ENCODE assay signal across 25 mouse cellular contexts in the genomic region with DNA sequence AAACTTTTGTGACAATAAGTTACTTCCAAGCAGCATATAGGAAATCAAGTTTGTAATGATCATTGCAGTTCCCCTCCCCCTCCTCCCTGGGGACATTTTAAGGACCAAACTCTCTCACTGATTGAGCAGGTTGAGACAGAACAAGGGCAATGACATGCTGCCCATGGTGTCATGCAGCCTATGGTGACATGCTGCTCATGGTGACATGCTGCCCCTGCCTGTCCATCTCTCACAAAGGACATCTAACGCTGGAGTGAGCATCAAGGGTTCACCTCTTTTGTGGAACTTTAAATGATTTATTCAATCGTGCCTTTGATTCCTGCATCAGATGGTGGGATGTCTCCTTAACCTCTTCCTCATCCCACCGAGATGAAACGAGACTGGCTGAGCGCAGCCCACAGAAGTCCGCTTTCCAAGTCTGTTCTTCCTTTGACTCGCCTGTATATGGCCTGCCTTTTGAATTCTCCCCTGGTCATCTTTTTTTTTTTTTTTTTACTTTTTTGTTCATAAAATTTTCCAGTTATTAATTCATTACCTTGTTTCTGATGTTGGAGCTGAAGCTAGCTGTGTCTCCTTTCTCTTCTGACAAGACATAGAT.
DNase-seq lines count a peak whose midpoint lies in the region; ATAC-seq and TF ChIP-seq lines count a peak whose summit lies in the region.
"Had no signal": no experiment of that assay in that cellular context is flagged by ENCODE, and none has a peak within 500 bp of the region (broad histone marks: within the 10 kb centered on the region; RNA-seq: fewer than 3 reads in every experiment).

No protein-coding gene starts in this region.

- no peaks in the 10 kb centered on the region for H3K4me1 ChIP-seq in forebrain, embryonic 13.5 days
- H3K4me1 ChIP-seq in forebrain, embryonic 16.5 days (replicated peaks; ENCODE audit: control insufficient read depth, insufficient read depth, low read length): no peaks in the 10 kb centered on the region
- H3K4me1 ChIP-seq in midbrain, embryonic 15.5 days: no peaks in the 10 kb centered on the region
- no peaks in the 10 kb centered on the region for H3K4me1 ChIP-seq in midbrain, embryonic 13.5 days (replicated peaks)
- H3K4me1 ChIP-seq: embryonic facial prominence, embryonic 15.5 days; forebrain, embryonic 15.5 days had no signal

- no peak for TF ChIP-seq CTCF in brain, embryonic 14.5 days (IDR thresholded peaks at IDR 0.05; ENCODE audit: borderline replicate concordance, extremely low read depth, insufficient read depth, insufficient read length)

- TF ChIP-seq POLR2A in brain, embryonic 14.5 days (IDR thresholded peaks at IDR 0.05; ENCODE audit: borderline replicate concordance, extremely low read depth, insufficient read depth, insufficient read length, poor library complexity, severe bottlenecking): no peak

- H3K27me3 ChIP-seq in forebrain, embryonic 13.5 days: no peaks in the 10 kb centered on the region
- H3K27me3 ChIP-seq in forebrain, embryonic 16.5 days (replicated peaks; ENCODE audit: control insufficient read depth, insufficient read depth, low read length): no peaks in the 10 kb centered on the region
- H3K27me3 ChIP-seq in midbrain, embryonic 15.5 days (replicated peaks): no peaks in the 10 kb centered on the region
- no peaks in the 10 kb centered on the region for H3K27me3 ChIP-seq in midbrain, embryonic 13.5 days
- H3K27me3 ChIP-seq: CH12.LX; embryonic facial prominence, embryonic 13.5 days; embryonic facial prominence, embryonic 15.5 days; forebrain, embryonic 15.5 days; Patski had no signal

- no peak overlapping the region for H3K4me3 ChIP-seq in forebrain, embryonic 13.5 days
- no peak overlapping the region for H3K4me3 ChIP-seq in forebrain, embryonic 16.5 days (replicated peaks; ENCODE audit: low read length)
- H3K4me3 ChIP-seq in midbrain, embryonic 15.5 days: no peak overlapping the region
- H3K4me3 ChIP-seq in midbrain, embryonic 13.5 days (replicated peaks): no peak overlapping the region
- H3K4me3 ChIP-seq: embryonic facial prominence, embryonic 13.5 days; embryonic facial prominence, embryonic 15.5 days; erythroblast, embryonic 14.5 days; forebrain, embryonic 15.5 days had no signal

- 74% methylated on average over 7 of the region's 7 CpGs for WGBS in forebrain, embryonic 13.5 days
- WGBS in forebrain, embryonic 16.5 days: 83% methylated on average over 7 of the region's 7 CpGs
- WGBS in midbrain, embryonic 15.5 days: 76% methylated on average over 7 of the region's 7 CpGs
- 69% methylated on average over 7 of the region's 7 CpGs for WGBS in midbrain, embryonic 13.5 days

- no peak overlapping the region for H3K9ac ChIP-seq in forebrain, embryonic 13.5 days
- H3K9ac ChIP-seq in forebrain, embryonic 16.5 days (replicated peaks; ENCODE audit: low read depth, low read length): no peak overlapping the region
- H3K9ac ChIP-seq in midbrain, embryonic 15.5 days: no peak overlapping the region
- no peak overlapping the region for H3K9ac ChIP-seq in midbrain, embryonic 13.5 days (replicated peaks)
- H3K9ac ChIP-seq: embryonic facial prominence, embryonic 13.5 days; embryonic facial prominence, embryonic 15.5 days; forebrain, embryonic 15.5 days had no signal

- no peak overlapping the region for H3K27ac ChIP-seq in forebrain, embryonic 13.5 days
- no peak overlapping the region for H3K27ac ChIP-seq in forebrain, embryonic 16.5 days (ENCODE audit: low read length)
- H3K27ac ChIP-seq in midbrain, embryonic 15.5 days: no peak overlapping the region
- no peak overlapping the region for H3K27ac ChIP-seq in midbrain, embryonic 13.5 days
- H3K27ac ChIP-seq: embryonic facial prominence, embryonic 13.5 days; embryonic facial prominence, embryonic 15.5 days; forebrain, embryonic 15.5 days had no signal

- ATAC-seq in forebrain, embryonic 13.5 days: peak; percentile 41; the same call in 1 of the 2 replicates
- no peak for ATAC-seq in forebrain, embryonic 16.5 days
- ATAC-seq in midbrain, embryonic 15.5 days (replicated peaks): peak; percentile 70; the same call in 1 of the 2 replicates
- no peak for ATAC-seq in midbrain, embryonic 13.5 days
- ATAC-seq: activated CD4-positive, CD25-positive, alpha-beta regulatory T cell, adult 4 months; CD4-positive, CD25-positive, alpha-beta regulatory T cell, adult 4 months; forebrain, embryonic 15.5 days; Patski had no signal

- no peaks in the 10 kb centered on the region for H3K9me3 ChIP-seq in forebrain, embryonic 13.5 days (replicated peaks)
- no peaks in the 10 kb centered on the region for H3K9me3 ChIP-seq in forebrain, embryonic 16.5 days (ENCODE audit: control insufficient read depth, low read length)
- H3K9me3 ChIP-seq in midbrain, embryonic 15.5 days: no peaks in the 10 kb centered on the region
- H3K9me3 ChIP-seq in midbrain, embryonic 13.5 days: no peaks in the 10 kb centered on the region
- H3K9me3 ChIP-seq: embryonic facial prominence, embryonic 13.5 days; embryonic facial prominence, embryonic 15.5 days; forebrain, embryonic 15.5 days; G1E had no signal

- DNase-seq in brain, embryonic 14.5 days (ENCODE audit: low read depth): peak; percentile 37
- DNase-seq: adrenal gland, adult 8-10 months; adrenal gland, postnatal 14 days; adrenal gland, postnatal 36 days; B cell, adult 2 months; cerebellum, adult 11 months; cerebellum, adult 18-20 months; cerebellum, adult 8-10 months; cerebellum, adult 9-11 months; cerebellum, postnatal 14 days; cerebellum, postnatal 36 days; embryo, embryonic 11 days had no signal

- H3K36me3 ChIP-seq in forebrain, embryonic 13.5 days (ENCODE audit: poor library complexity, severe bottlenecking): no peaks in the 10 kb centered on the region
- no peaks in the 10 kb centered on the region for H3K36me3 ChIP-seq in forebrain, embryonic 16.5 days (ENCODE audit: control insufficient read depth, insufficient read depth)
- H3K36me3 ChIP-seq in midbrain, embryonic 15.5 days (replicated peaks): no peaks in the 10 kb centered on the region
- H3K36me3 ChIP-seq in midbrain, embryonic 13.5 days: no peaks in the 10 kb centered on the region
- H3K36me3 ChIP-seq: embryonic facial prominence, embryonic 13.5 days; embryonic facial prominence, embryonic 15.5 days; forebrain, embryonic 15.5 days; G1E had no signal

- no peak overlapping the region for H3K4me2 ChIP-seq in forebrain, embryonic 13.5 days
- H3K4me2 ChIP-seq in forebrain, embryonic 16.5 days (ENCODE audit: low read length): no peak overlapping the region
- H3K4me2 ChIP-seq in midbrain, embryonic 15.5 days: no peak overlapping the region
- H3K4me2 ChIP-seq in midbrain, embryonic 13.5 days (replicated peaks): no peak overlapping the region
- H3K4me2 ChIP-seq: embryonic facial prominence, embryonic 13.5 days; embryonic facial prominence, embryonic 15.5 days; forebrain, embryonic 15.5 days had no signal

Comparison
In these comparisons a context has a peak if more than half of its experiments do, and no peak if none do; other contexts are left out.
1. ATAC-seq: peak in forebrain, embryonic 13.5 days (single experiment) and midbrain, embryonic 15.5 days (single experiment); none in forebrain, embryonic 16.5 days (single experiment) and midbrain, embryonic 13.5 days (single experiment).